Comparison of ENCODE assay signal across 27 mouse cellular contexts in genomic region chr5:115748316-115748715, GRCm38 (mm10).
"Had no signal": no experiment of that assay in that cellular context is flagged by ENCODE, and none has a peak within 500 bp of the region (broad histone marks: within the 10 kb centered on the region; RNA-seq: fewer than 3 reads in every experiment).

No protein-coding gene starts in this region.

- H3K9me3 ChIP-seq: limb, embryonic 10.5 days; limb, embryonic 12.5 days; limb, embryonic 13.5 days; limb, embryonic 15.5 days; liver, embryonic 12.5 days; liver, embryonic 13.5 days; liver, embryonic 15.5 days; lung, embryonic 15.5 days; megakaryocyte, embryonic 14.5 days; midbrain, embryonic 10.5 days; midbrain, embryonic 12.5 days; midbrain, embryonic 13.5 days; midbrain, embryonic 15.5 days had no signal

- H3K27me3 ChIP-seq: limb, embryonic 12.5 days; limb, embryonic 13.5 days; limb, embryonic 15.5 days; liver, embryonic 12.5 days; liver, embryonic 13.5 days; liver, embryonic 15.5 days; lung, embryonic 15.5 days; megakaryocyte, embryonic 14.5 days; midbrain, embryonic 12.5 days; midbrain, embryonic 13.5 days; midbrain, embryonic 15.5 days had no signal

- H3K27ac ChIP-seq: limb, embryonic 10.5 days; limb, embryonic 12.5 days; limb, embryonic 13.5 days; limb, embryonic 15.5 days; liver, embryonic 12.5 days; liver, embryonic 13.5 days; liver, embryonic 14.5 days; liver, embryonic 15.5 days; lung, embryonic 15.5 days; macrophage; midbrain, embryonic 10.5 days; midbrain, embryonic 12.5 days; midbrain, embryonic 13.5 days; midbrain, embryonic 15.5 days had no signal

- H3K4me1 ChIP-seq: limb, embryonic 10.5 days; limb, embryonic 12.5 days; limb, embryonic 13.5 days; limb, embryonic 15.5 days; liver, embryonic 12.5 days; liver, embryonic 13.5 days; liver, embryonic 15.5 days; lung, embryonic 15.5 days; megakaryocyte, embryonic 14.5 days; midbrain, embryonic 12.5 days; midbrain, embryonic 13.5 days; midbrain, embryonic 15.5 days had no signal

- DNase-seq: left cerebral cortex, postnatal 4 days; liver; liver, embryonic 13.5 days; liver, postnatal 0 days; lung, adult 18-20 months; lung, adult 2 months; lung, embryonic 14.5 days; lung, postnatal 10 days; lung, postnatal 14 days; lung, postnatal 36 days; lung, postnatal 4 days; midbrain, embryonic 14.5 days had no signal

- H3K36me3 ChIP-seq: limb, embryonic 10.5 days; limb, embryonic 12.5 days; limb, embryonic 13.5 days; limb, embryonic 15.5 days; liver, embryonic 12.5 days; liver, embryonic 13.5 days; liver, embryonic 15.5 days; lung, embryonic 15.5 days; midbrain, embryonic 10.5 days; midbrain, embryonic 12.5 days; midbrain, embryonic 13.5 days; midbrain, embryonic 15.5 days had no signal

- H3K4me3 ChIP-seq: limb, embryonic 10.5 days; limb, embryonic 12.5 days; limb, embryonic 13.5 days; limb, embryonic 15.5 days; liver, embryonic 12.5 days; liver, embryonic 13.5 days; liver, embryonic 15.5 days; lung, embryonic 15.5 days; megakaryocyte, embryonic 14.5 days; midbrain, embryonic 10.5 days; midbrain, embryonic 12.5 days; midbrain, embryonic 13.5 days; midbrain, embryonic 15.5 days; myocyte had no signal
